Mouse (Mus musculus) embryonic facial prominence, embryonic 14.5 days (tissue): ENCODE measurements around the gene Pvalb. TPM values are rescaled to one million over a fixed set of nuclear protein-coding genes. Genes with fewer than 3 reads are reported as not detected.

Experiments
- ATAC-seq: fragments of 200-750 bp; cut with Nextera tagmentation; 2 replicates; pipeline ENCODE4 v1.8.0; 2017; ENCODE audit warnings: low read depth, moderate number of reproducible peaks, moderate TSS enrichment
- DNase-seq: peaks from one replicate; pipeline ENCODE4 v3.0.0-alpha.2; 2015; ENCODE audit warnings: low spot score
- H3K27ac ChIP-seq: fragments of 300-500 bp; sonication (generic); replicated peaks from 2 replicates; pipeline ENCODE4 v1.5.1; 2014; ENCODE audit warnings: low read depth, mild to moderate bottlenecking, low read length, moderate library complexity
- H3K27me3 ChIP-seq: fragments of 300-500 bp; sonication (generic); replicated peaks from 2 replicates; pipeline ENCODE4 v1.6.1; 2014; ENCODE audit warnings: low read length; ENCODE audit not compliant: control insufficient read depth, insufficient read depth
- H3K36me3 ChIP-seq: fragments of 300-500 bp; sonication (generic); 2 replicates; pipeline ENCODE4 v1.6.1; 2014; ENCODE audit warnings: low read length, mixed read lengths; ENCODE audit not compliant: control insufficient read depth, insufficient read depth
- H3K4me1 ChIP-seq: fragments of 300-500 bp; sonication (generic); 2 replicates; pipeline ENCODE4 v1.6.1; 2014; ENCODE audit warnings: antibody characterized with exemption, low read length; ENCODE audit not compliant: control insufficient read depth, insufficient read depth
- H3K4me2 ChIP-seq: fragments of 300-500 bp; sonication (generic); 2 replicates; pipeline ENCODE4 v1.6.1; 2014; ENCODE audit warnings: low read depth, mild to moderate bottlenecking, low read length, moderate library complexity, mixed read lengths
- H3K4me3 ChIP-seq: fragments of 300-500 bp; sonication (generic); 2 replicates; pipeline ENCODE4 v1.5.1; 2014; ENCODE audit warnings: low read depth, mild to moderate bottlenecking, low read length
- H3K9ac ChIP-seq: fragments of 300-500 bp; sonication (generic); 2 replicates; pipeline ENCODE4 v1.6.1; 2014; ENCODE audit warnings: low read depth, mild to moderate bottlenecking, low read length, moderate library complexity, mixed read lengths
- H3K9me3 ChIP-seq: fragments of 300-500 bp; sonication (generic); 2 replicates; pipeline ENCODE4 v1.6.1; 2016; ENCODE audit warnings: low read length; ENCODE audit not compliant: control insufficient read depth
- WGBS: fragments of 180-500 bp; shearing (Covaris S2); extraction: QIAGEN DNeasy Blood & Tissue Kit; methylation state at CpG from one replicate; pipeline ENCODE4 v1.1.7; 2014; 5-methylcytosine and 5-hydroxymethylcytosine counted together
- polyA plus RNA-seq: library from polyadenylated mRNA; unstranded; fragments of >200 nt; fragmentation: Nextera tagmentation; extraction: Ambion mirVana; gene quantifications from 2 replicates; pipeline ENCODE4 v1.2.1, GENCODE M21; 2014

The Pvalb gene
- polyA plus RNA-seq, 1 experiment from 2014 or later: 3.4 TPM

DNA sequence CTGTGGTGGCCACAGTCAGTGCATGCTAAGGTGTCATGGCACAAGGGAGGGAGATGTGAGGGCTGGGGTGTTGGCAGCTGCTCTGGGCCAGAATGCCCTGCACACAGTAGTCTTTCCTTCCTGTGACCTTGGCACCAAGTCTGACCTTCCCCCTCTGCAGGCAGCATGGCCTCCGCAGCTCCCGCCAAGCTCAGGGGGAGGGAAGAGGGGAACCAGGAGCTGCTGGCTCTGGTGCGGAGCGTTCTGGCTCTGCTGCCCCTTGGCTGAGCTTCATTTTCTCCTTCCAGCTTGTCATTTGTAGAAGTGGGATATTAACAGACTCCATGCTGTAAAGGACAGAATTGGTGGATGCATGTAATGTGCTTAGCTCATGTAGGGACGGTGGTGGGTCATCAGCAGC lies 47.9 kb downstream of the Pvalb start:
- Histone ChIP-seq H3K4me1 (no peaks in the 10 kb centered on the region), H3K4me2 (no peak overlapping the region), H3K27me3 (no peaks in the 10 kb centered on the region), H3K9me3 (no peaks in the 10 kb centered on the region), H3K9ac (no peak overlapping the region), H3K36me3 (peaks cover 2% of the 10 kb centered on the region; the same call in 1 of the 2 replicates), H3K4me3 (no peak overlapping the region), H3K27ac (no peak overlapping the region)
- WGBS: 85% methylated on average over 3 of the region's 5 CpGs
- DNase-seq: no peak
- no peak for ATAC-seq

DNA sequence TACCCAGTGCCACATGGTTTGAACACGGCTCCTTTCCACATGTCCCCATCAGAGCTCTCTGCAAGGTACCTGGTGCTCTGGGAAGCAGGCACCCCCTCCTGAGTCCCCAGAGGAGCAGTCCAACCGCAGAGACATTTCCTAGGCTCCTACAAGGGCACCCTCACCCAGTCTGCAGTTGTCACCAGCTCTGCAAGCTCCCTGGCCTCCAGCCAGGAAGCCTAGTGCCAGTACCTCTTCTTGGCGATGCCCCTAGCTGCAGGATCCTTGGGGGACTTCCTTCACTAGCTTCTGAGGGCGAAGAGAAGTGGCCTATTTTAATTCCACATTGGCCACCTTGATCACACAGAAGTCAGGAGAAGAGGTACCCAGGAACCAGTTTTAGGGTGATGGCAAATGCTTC lies 48.4 kb downstream of the Pvalb start:
- Histone ChIP-seq H3K27ac (no peak overlapping the region), H3K27me3 (no peaks in the 10 kb centered on the region), H3K9ac (no peak overlapping the region), H3K9me3 (no peaks in the 10 kb centered on the region), H3K4me3 (no peak overlapping the region), H3K36me3 (no peaks in the 10 kb centered on the region; the same call in 1 of the 2 replicates), H3K4me2 (no peak overlapping the region), H3K4me1 (no peaks in the 10 kb centered on the region)
- ATAC-seq (no peak), DNase-seq (no peak)
- WGBS: 68% methylated on average over 4 of the region's 4 CpGs

DNA sequence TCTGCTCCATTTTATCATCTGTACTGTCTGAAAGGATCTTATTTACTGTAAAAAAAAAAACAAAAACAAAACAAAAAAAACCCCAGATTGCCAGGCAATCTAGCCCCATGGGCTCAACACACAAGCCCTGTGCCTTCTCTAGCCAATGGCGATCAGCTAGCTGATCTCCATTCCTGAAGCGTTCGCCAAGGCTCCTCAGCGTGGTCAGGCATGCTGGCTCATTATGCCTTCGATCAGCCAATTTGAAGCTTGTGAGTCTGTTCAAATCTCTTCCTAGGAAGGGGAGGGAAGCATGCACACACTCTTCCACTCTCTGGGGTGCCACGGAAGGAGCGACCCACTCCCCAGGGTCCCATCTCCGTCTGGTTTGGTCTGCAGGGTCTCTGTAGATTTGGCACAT lies 48.9 kb downstream of the Pvalb start:
- H3K27ac ChIP-seq: no peak overlapping the region
- WGBS: 79% methylated on average over 8 of the region's 8 CpGs
- no peak for DNase-seq
- no peak overlapping the region for H3K4me2 ChIP-seq
- H3K27me3 ChIP-seq: no peaks in the 10 kb centered on the region
- H3K9me3 ChIP-seq: no peaks in the 10 kb centered on the region
- H3K36me3 ChIP-seq: no peaks in the 10 kb centered on the region; the same call in 1 of the 2 replicates
- H3K4me1 ChIP-seq: no peaks in the 10 kb centered on the region
- H3K4me3 ChIP-seq: no peak overlapping the region
- H3K9ac ChIP-seq: no peak overlapping the region
- no peak for ATAC-seq

DNA sequence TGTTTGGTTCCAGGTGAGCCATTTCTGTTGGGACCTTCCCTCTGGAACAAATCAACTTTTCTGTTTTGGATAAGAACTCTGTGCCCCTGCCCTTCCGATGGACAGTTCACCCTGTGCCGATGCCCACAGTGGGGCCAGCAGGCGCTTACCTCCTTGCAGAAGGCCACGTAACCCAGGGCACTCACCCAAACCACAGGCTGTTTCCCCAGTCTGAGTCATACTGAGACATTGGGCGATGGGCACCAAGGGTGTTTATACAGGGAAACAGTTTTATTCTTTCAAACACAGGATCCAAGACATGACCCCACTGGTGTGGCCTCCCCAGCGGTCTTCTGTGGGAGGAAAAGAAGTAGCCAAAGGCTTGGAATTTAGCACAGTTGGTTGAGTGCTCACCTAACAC lies 50.8 kb downstream of the Pvalb start:
- DNase-seq: no peak
- no peak overlapping the region for H3K4me3 ChIP-seq
- no peak overlapping the region for H3K9ac ChIP-seq
- ATAC-seq: no peak
- no peaks in the 10 kb centered on the region for H3K27me3 ChIP-seq
- H3K4me2 ChIP-seq: no peak overlapping the region
- H3K27ac ChIP-seq: no peak overlapping the region
- H3K36me3 ChIP-seq: no peaks in the 10 kb centered on the region
- H3K4me1 ChIP-seq: no peaks in the 10 kb centered on the region
- WGBS: 89% methylated on average over 6 of the region's 6 CpGs
- H3K9me3 ChIP-seq: no peaks in the 10 kb centered on the region

DNA sequence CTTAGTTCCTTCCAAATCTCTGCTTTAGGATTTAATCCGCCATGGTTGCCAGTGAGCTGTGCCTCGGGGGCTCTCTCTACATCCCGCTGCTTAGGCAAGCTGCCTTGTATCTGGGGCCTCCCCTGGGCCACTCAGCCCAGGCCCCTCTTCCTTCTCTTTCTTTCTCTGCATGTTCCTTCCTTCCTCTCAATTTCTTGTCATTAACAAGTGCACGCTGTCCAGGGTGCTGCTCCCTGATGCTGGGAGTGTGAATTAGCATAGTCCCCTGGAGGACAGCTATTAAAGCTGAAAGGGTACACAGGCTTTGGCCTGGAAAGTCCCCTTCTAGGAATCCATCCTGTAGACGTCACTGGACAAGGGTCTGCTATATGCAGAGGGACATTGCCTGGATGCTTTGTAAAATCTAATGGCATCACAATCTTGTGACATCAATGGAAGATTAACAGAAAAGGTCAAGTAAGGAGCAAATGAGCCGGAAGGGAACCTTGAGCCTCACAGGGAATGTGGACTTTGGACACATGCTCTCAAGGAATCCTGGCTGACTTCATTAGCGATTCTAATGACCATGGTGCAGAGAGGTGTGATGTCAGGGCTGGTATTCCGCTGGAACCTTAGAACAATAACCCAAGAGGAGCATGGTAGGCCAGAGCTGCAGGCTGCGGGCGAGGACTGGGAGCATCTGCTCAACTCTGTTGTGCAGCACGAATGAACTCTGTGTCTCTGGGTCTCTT lies 53.0 kb downstream of the Pvalb start:
- WGBS: 45% methylated on average over 11 of the region's 11 CpGs
- Histone ChIP-seq H3K9me3 (no peaks in the 10 kb centered on the region), H3K4me3 (no peak overlapping the region), H3K4me1 (no peaks in the 10 kb centered on the region), H3K27ac (no peak overlapping the region), H3K36me3 (no peaks in the 10 kb centered on the region), H3K27me3 (no peaks in the 10 kb centered on the region), H3K9ac (no peak overlapping the region), H3K4me2 (no peak overlapping the region)
- DNase-seq (peak; percentile 12), ATAC-seq (no peak)

DNA sequence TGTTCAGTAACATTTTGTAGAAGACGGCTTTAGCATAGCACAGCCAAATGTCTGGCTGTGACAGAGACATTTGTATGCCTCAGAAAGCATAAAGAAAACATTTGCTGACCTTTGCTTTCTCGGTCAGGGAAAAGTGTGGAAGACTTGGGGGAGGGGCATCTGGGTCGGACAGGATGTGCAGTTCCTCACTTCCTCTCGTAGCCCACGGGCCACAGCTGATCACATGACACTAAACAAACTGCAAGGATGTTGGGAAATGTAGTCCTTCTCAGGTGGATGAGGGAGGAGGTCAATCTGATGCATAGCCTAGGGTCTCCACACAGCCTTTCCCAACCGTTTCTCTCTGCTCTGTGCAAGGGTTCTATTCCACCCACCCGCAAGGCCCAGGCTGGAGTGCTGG lies 57.6 kb downstream of the Pvalb start:
- no peaks in the 10 kb centered on the region for H3K9me3 ChIP-seq
- no peak overlapping the region for H3K9ac ChIP-seq
- ATAC-seq (no peak), DNase-seq (no peak)
- no peak overlapping the region for H3K27ac ChIP-seq
- no peaks in the 10 kb centered on the region for H3K27me3 ChIP-seq
- no peak overlapping the region for H3K4me3 ChIP-seq
- H3K4me2 ChIP-seq: no peak overlapping the region
- WGBS: 69% methylated on average over 7 of the region's 7 CpGs
- H3K4me1 ChIP-seq: no peaks in the 10 kb centered on the region
- H3K36me3 ChIP-seq: no peaks in the 10 kb centered on the region

Other genes starting within 250 kb of the Pvalb start
- gene Foxred2, start 249.7 kb downstream of the Pvalb start, polyA plus RNA-seq: 4.5 and 5.3 TPM in 2 replicates
- gene Eif3d, start 235.6 kb downstream of the Pvalb start, polyA plus RNA-seq: 155 and 194 TPM in 2 replicates
- 0.13 and 0.14 TPM in 2 replicates for gene Cacng2, start 86.4 kb downstream of the Pvalb start, polyA plus RNA-seq
- gene Ift27, start 32.3 kb downstream of the Pvalb start, polyA plus RNA-seq: 84.7 and 96.6 TPM in 2 replicates
- gene Ncf4, start 38.4 kb upstream of the Pvalb start, polyA plus RNA-seq: 5.2 and 7.0 TPM in 2 replicates
- gene Csf2rb2, start 99.3 kb upstream of the Pvalb start, polyA plus RNA-seq: 0.71 and 1.3 TPM in 2 replicates
- 4.2 and 4.6 TPM in 2 replicates for gene Csf2rb, start 119.4 kb upstream of the Pvalb start, polyA plus RNA-seq
- not detected in 2 replicates for gene Tex33, start 189.5 kb upstream of the Pvalb start, polyA plus RNA-seq
- 35.0 and 39.1 TPM in 2 replicates for gene Tst, start 199.5 kb upstream of the Pvalb start, polyA plus RNA-seq
- gene Mpst, start 200.0 kb upstream of the Pvalb start, polyA plus RNA-seq: 3.0 and 3.5 TPM in 2 replicates
- 46.9 and 54.1 TPM in 2 replicates for gene Kctd17, start 222.2 kb upstream of the Pvalb start, polyA plus RNA-seq